Mouse (Mus musculus) stomach, postnatal 0 days (tissue): ENCODE measurements around the gene Rfx1.

Source experiments
- CTCF ChIP-seq: IDR thresholded peaks from 2 replicates; pipeline ENCODE4 v1.5.1; 2016; ENCODE audit warnings: antibody characterized with exemption, low read depth, mild to moderate bottlenecking, moderate library complexity
- EP300 ChIP-seq: optimal IDR thresholded peaks from 2 replicates; pipeline ENCODE3; 2016; ENCODE audit warnings: antibody characterized with exemption

DNA sequence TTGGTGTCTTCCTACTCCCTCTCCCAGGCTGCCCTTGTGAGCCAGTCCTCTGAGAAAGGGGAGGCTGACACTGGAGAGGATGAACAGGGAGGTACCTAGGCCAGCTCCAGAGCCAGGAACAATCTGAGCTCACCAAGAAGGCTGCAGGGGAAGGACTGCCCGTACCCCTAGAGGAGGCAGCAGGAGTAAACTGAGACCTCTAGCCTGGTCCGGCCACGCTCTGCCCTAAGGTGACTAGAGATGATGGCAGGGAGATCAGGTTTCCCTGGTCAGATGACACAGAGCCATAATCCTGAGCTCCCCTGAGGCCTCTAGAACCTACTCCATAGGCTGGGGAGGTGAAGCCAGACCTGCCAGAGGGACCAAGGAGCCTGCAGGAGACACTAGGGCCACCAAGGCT is 10.2 kb downstream of the Rfx1 start:
- TF ChIP-seq CTCF (no peak), EP300 (no peak)
